Mouse (Mus musculus) right cerebral cortex, adult 2 months (tissue): ENCODE results near the gene Cited2.
A peak's percentile ranks its signal among the peaks of the same experiment; 100 is the strongest.

Experiments used
- DNase-seq, 2 experiments: peaks; one replicate each; pipeline ENCODE4 v3.0.0; 2021 to 2022; ENCODE audit warnings: low spot score in 2 of 2

The Cited2 gene

GRCm38 (mm10) chr10:17723871-17724741 lies 1.1 kb downstream of the Cited2 start:
- DNase-seq, result peak; percentile 68 to 69

GRCm38 (mm10) chr10:17725037-17725584 lies 2.1 kb downstream of the Cited2 start:
- peak; percentile 10 to 20 for DNase-seq

- DNase-seq, result no peak
Observed at GRCm38 (mm10) chr10:17725644-17726372, 2.8 kb downstream of the Cited2 start.

GRCm38 (mm10) chr10:17726373-17726720 lies 3.3 kb downstream of the Cited2 start:
- peak; percentile 26 for DNase-seq

GRCm38 (mm10) chr10:17727161-17727925 lies 4.3 kb downstream of the Cited2 start:
- peak; percentile 24 to 43 for DNase-seq

- no peak for DNase-seq
Observed at GRCm38 (mm10) chr10:17727926-17728279, 4.9 kb downstream of the Cited2 start.

GRCm38 (mm10) chr10:17728711-17729110 lies 5.7 kb downstream of the Cited2 start:
- no peak for DNase-seq

- DNase-seq, result no peak
Observed at GRCm38 (mm10) chr10:17729476-17729875, 6.5 kb downstream of the Cited2 start.

- peak; percentile 87 to 88 for DNase-seq
Observed at GRCm38 (mm10) chr10:17733057-17733456, 10.0 kb downstream of the Cited2 start.

- DNase-seq, result no peak
Observed at GRCm38 (mm10) chr10:17742581-17742980, 19.6 kb downstream of the Cited2 start.

GRCm38 (mm10) chr10:17752478-17752877 lies 29.5 kb downstream of the Cited2 start:
- DNase-seq, result no peak

GRCm38 (mm10) chr10:17759772-17760171 lies 36.8 kb downstream of the Cited2 start:
- DNase-seq, result no peak

- DNase-seq, result no peak
Observed at GRCm38 (mm10) chr10:17760750-17761613, 38.0 kb downstream of the Cited2 start.

- DNase-seq, result no peak
Observed at GRCm38 (mm10) chr10:17761652-17762051, 38.6 kb downstream of the Cited2 start.

GRCm38 (mm10) chr10:17762946-17763345 lies 39.9 kb downstream of the Cited2 start:
- no peak for DNase-seq

- no peak for DNase-seq
Observed at GRCm38 (mm10) chr10:17769856-17770255, 46.8 kb downstream of the Cited2 start.

GRCm38 (mm10) chr10:17772364-17772763 lies 49.3 kb downstream of the Cited2 start:
- DNase-seq, result no peak

- DNase-seq, result no peak
Observed at GRCm38 (mm10) chr10:17774366-17774765, 51.3 kb downstream of the Cited2 start.

GRCm38 (mm10) chr10:17775079-17775478 lies 52.1 kb downstream of the Cited2 start:
- no peak for DNase-seq
